Mouse (Mus musculus): ENCODE data around the gene Il19. TPM values are rescaled to one million over a fixed set of nuclear protein-coding genes. Genes with fewer than 3 reads are reported as not detected.

Il19 gene
- not detected in 2 replicates for polyA plus RNA-seq (2014; fragmentation: Nextera tagmentation; extraction: Ambion mirVana)

- no peaks in the 10 kb centered on the region for H3K4me1 ChIP-seq (replicated peaks; ENCODE audit: control insufficient read depth, insufficient read depth, low read length)
- H3K4me3 ChIP-seq (ENCODE audit: low read depth, low read length), result no peak within 1 kb of the TSS
- H3K27ac ChIP-seq (ENCODE audit: low read depth, low read length), result no peak within 1 kb of the TSS
- DNase-seq (ENCODE audit: low spot score), result no peak
- no peaks in the 10 kb centered on the region for H3K27me3 ChIP-seq (replicated peaks; ENCODE audit: control insufficient read depth, insufficient read depth, low read length)
- no peak within 1 kb of the TSS for H3K9ac ChIP-seq (ENCODE audit: low read depth, low read length)
- H3K36me3 ChIP-seq (ENCODE audit: control insufficient read depth, insufficient read depth, low read length), result no peaks in the 10 kb centered on the region
- WGBS, result 60% methylated on average over 4 of the region's 4 CpGs
- ATAC-seq (replicated peaks; ENCODE audit: low FRiP score), result no peak
- H3K9me3 ChIP-seq (ENCODE audit: control insufficient read depth, low read length), result no peaks in the 10 kb centered on the region
- no peak within 1 kb of the TSS for H3K4me2 ChIP-seq
These were observed at the start of gene Il19 for GRCm38 (mm10) chr1:130940065-130940687. Il19 (minus strand) TSS chr1:130940115.

GRCm38 (mm10) chr1:130989331-130989730 lies 49.4 kb upstream of the Il19 start:
- Histone ChIP-seq H3K27ac (ENCODE audit: low read depth, low read length) (no peak overlapping the region), H3K9ac (ENCODE audit: low read depth, low read length) (no peak overlapping the region), H3K4me3 (ENCODE audit: low read depth, low read length) (no peak overlapping the region), H3K27me3 (replicated peaks; ENCODE audit: control insufficient read depth, insufficient read depth, low read length) (no peaks in the 10 kb centered on the region), H3K4me2 (no peak overlapping the region), H3K36me3 (ENCODE audit: control insufficient read depth, insufficient read depth, low read length) (no peaks in the 10 kb centered on the region), H3K4me1 (replicated peaks; ENCODE audit: control insufficient read depth, insufficient read depth, low read length) (no peaks in the 10 kb centered on the region), H3K9me3 (ENCODE audit: control insufficient read depth, low read length) (no peaks in the 10 kb centered on the region)
- ATAC-seq (replicated peaks; ENCODE audit: low FRiP score) (no peak), DNase-seq (ENCODE audit: low spot score) (no peak)
- WGBS, result 81% methylated on average over 3 of the region's 3 CpGs

GRCm38 (mm10) chr1:130987418-130987817 lies 47.5 kb upstream of the Il19 start:
- no peak for DNase-seq (ENCODE audit: low spot score)

GRCm38 (mm10) chr1:130987001-130987400 lies 47.1 kb upstream of the Il19 start:
- Histone ChIP-seq H3K4me1 (replicated peaks; ENCODE audit: control insufficient read depth, insufficient read depth, low read length) (no peaks in the 10 kb centered on the region), H3K27me3 (replicated peaks; ENCODE audit: control insufficient read depth, insufficient read depth, low read length) (no peaks in the 10 kb centered on the region), H3K27ac (ENCODE audit: low read depth, low read length) (no peak overlapping the region), H3K9me3 (ENCODE audit: control insufficient read depth, low read length) (no peaks in the 10 kb centered on the region), H3K36me3 (ENCODE audit: control insufficient read depth, insufficient read depth, low read length) (no peaks in the 10 kb centered on the region), H3K4me2 (no peak overlapping the region), H3K9ac (ENCODE audit: low read depth, low read length) (no peak overlapping the region), H3K4me3 (ENCODE audit: low read depth, low read length) (no peak overlapping the region)
- 78% methylated on average over 5 of the region's 5 CpGs for WGBS
- ATAC-seq (replicated peaks; ENCODE audit: low FRiP score) (no peak), DNase-seq (ENCODE audit: low spot score) (no peak)

More at GRCm38 (mm10) chr1:130987418-130987817, 47.5 kb upstream of the Il19 start:
- H3K4me1 ChIP-seq (replicated peaks; ENCODE audit: control insufficient read depth, insufficient read depth, low read length), result no peaks in the 10 kb centered on the region
- H3K36me3 ChIP-seq (ENCODE audit: control insufficient read depth, insufficient read depth, low read length), result no peaks in the 10 kb centered on the region
- H3K4me2 ChIP-seq, result no peak overlapping the region
- no peaks in the 10 kb centered on the region for H3K27me3 ChIP-seq (replicated peaks; ENCODE audit: control insufficient read depth, insufficient read depth, low read length)
- H3K9me3 ChIP-seq (ENCODE audit: control insufficient read depth, low read length), result no peaks in the 10 kb centered on the region
- H3K9ac ChIP-seq (ENCODE audit: low read depth, low read length), result no peak overlapping the region
- ATAC-seq (replicated peaks; ENCODE audit: low FRiP score), result no peak
- H3K4me3 ChIP-seq (ENCODE audit: low read depth, low read length), result no peak overlapping the region
- no peak overlapping the region for H3K27ac ChIP-seq (ENCODE audit: low read depth, low read length)

- Histone ChIP-seq H3K4me1 (replicated peaks; ENCODE audit: control insufficient read depth, insufficient read depth, low read length) (no peaks in the 10 kb centered on the region), H3K9me3 (ENCODE audit: control insufficient read depth, low read length) (no peaks in the 10 kb centered on the region), H3K9ac (ENCODE audit: low read depth, low read length) (no peak overlapping the region), H3K4me3 (ENCODE audit: low read depth, low read length) (no peak overlapping the region), H3K36me3 (ENCODE audit: control insufficient read depth, insufficient read depth, low read length) (no peaks in the 10 kb centered on the region), H3K27ac (ENCODE audit: low read depth, low read length) (no peak overlapping the region), H3K27me3 (replicated peaks; ENCODE audit: control insufficient read depth, insufficient read depth, low read length) (no peaks in the 10 kb centered on the region), H3K4me2 (no peak overlapping the region)
- DNase-seq (ENCODE audit: low spot score) (no peak), ATAC-seq (replicated peaks; ENCODE audit: low FRiP score) (no peak)
- 68% methylated on average over 7 of the region's 7 CpGs for WGBS
These were observed 44.5 kb upstream of the Il19 start for GRCm38 (mm10) chr1:130984441-130984840.

- Histone ChIP-seq H3K9me3 (ENCODE audit: control insufficient read depth, low read length) (no peaks in the 10 kb centered on the region), H3K27ac (ENCODE audit: low read depth, low read length) (no peak overlapping the region), H3K27me3 (replicated peaks; ENCODE audit: control insufficient read depth, insufficient read depth, low read length) (no peaks in the 10 kb centered on the region), H3K9ac (ENCODE audit: low read depth, low read length) (no peak overlapping the region), H3K4me3 (ENCODE audit: low read depth, low read length) (no peak overlapping the region), H3K4me1 (replicated peaks; ENCODE audit: control insufficient read depth, insufficient read depth, low read length) (no peaks in the 10 kb centered on the region), H3K36me3 (ENCODE audit: control insufficient read depth, insufficient read depth, low read length) (no peaks in the 10 kb centered on the region), H3K4me2 (no peak overlapping the region)
- no peak for ATAC-seq (replicated peaks; ENCODE audit: low FRiP score)
- WGBS, result 58% methylated on average over 1 of the region's 1 CpGs
- no peak for DNase-seq (ENCODE audit: low spot score)
These were observed 39.5 kb upstream of the Il19 start for GRCm38 (mm10) chr1:130979455-130979854.

GRCm38 (mm10) chr1:130963891-130964290 lies 24.0 kb upstream of the Il19 start:
- WGBS, result 66% methylated on average over 6 of the region's 6 CpGs
- no peak overlapping the region for H3K27ac ChIP-seq (ENCODE audit: low read depth, low read length)
- no peak overlapping the region for H3K4me2 ChIP-seq

GRCm38 (mm10) chr1:130946920-130947319 lies 7.0 kb upstream of the Il19 start:
- no peaks in the 10 kb centered on the region for H3K27me3 ChIP-seq (replicated peaks; ENCODE audit: control insufficient read depth, insufficient read depth, low read length)

More at GRCm38 (mm10) chr1:130963891-130964290, 24.0 kb upstream of the Il19 start:
- Histone ChIP-seq H3K4me3 (ENCODE audit: low read depth, low read length) (no peak overlapping the region), H3K27me3 (replicated peaks; ENCODE audit: control insufficient read depth, insufficient read depth, low read length) (no peaks in the 10 kb centered on the region; the same call in 1 of the 2 replicates), H3K9ac (ENCODE audit: low read depth, low read length) (no peak overlapping the region), H3K9me3 (ENCODE audit: control insufficient read depth, low read length) (no peaks in the 10 kb centered on the region), H3K36me3 (ENCODE audit: control insufficient read depth, insufficient read depth, low read length) (no peaks in the 10 kb centered on the region), H3K4me1 (replicated peaks; ENCODE audit: control insufficient read depth, insufficient read depth, low read length) (no peaks in the 10 kb centered on the region)
- no peak for DNase-seq (ENCODE audit: low spot score)
- no peak for ATAC-seq (replicated peaks; ENCODE audit: low FRiP score)

GRCm38 (mm10) chr1:130941801-130942200 lies 1.9 kb upstream of the Il19 start:
- Histone ChIP-seq H3K27ac (ENCODE audit: low read depth, low read length) (no peak overlapping the region), H3K9me3 (ENCODE audit: control insufficient read depth, low read length) (no peaks in the 10 kb centered on the region), H3K9ac (ENCODE audit: low read depth, low read length) (no peak overlapping the region), H3K4me1 (replicated peaks; ENCODE audit: control insufficient read depth, insufficient read depth, low read length) (no peaks in the 10 kb centered on the region), H3K4me3 (ENCODE audit: low read depth, low read length) (no peak overlapping the region), H3K36me3 (ENCODE audit: control insufficient read depth, insufficient read depth, low read length) (no peaks in the 10 kb centered on the region), H3K27me3 (replicated peaks; ENCODE audit: control insufficient read depth, insufficient read depth, low read length) (no peaks in the 10 kb centered on the region), H3K4me2 (no peak overlapping the region)
- DNase-seq (ENCODE audit: low spot score), result no peak
- no peak for ATAC-seq (replicated peaks; ENCODE audit: low FRiP score)
- 53% methylated on average over 3 of the region's 3 CpGs for WGBS

More at GRCm38 (mm10) chr1:130946920-130947319, 7.0 kb upstream of the Il19 start:
- WGBS, result 60% methylated on average over 6 of the region's 6 CpGs
- Histone ChIP-seq H3K9me3 (ENCODE audit: control insufficient read depth, low read length) (no peaks in the 10 kb centered on the region), H3K4me3 (ENCODE audit: low read depth, low read length) (no peak overlapping the region), H3K27ac (ENCODE audit: low read depth, low read length) (no peak overlapping the region), H3K9ac (ENCODE audit: low read depth, low read length) (no peak overlapping the region), H3K36me3 (ENCODE audit: control insufficient read depth, insufficient read depth, low read length) (no peaks in the 10 kb centered on the region), H3K4me1 (replicated peaks; ENCODE audit: control insufficient read depth, insufficient read depth, low read length) (no peaks in the 10 kb centered on the region), H3K4me2 (no peak overlapping the region)
- DNase-seq (ENCODE audit: low spot score) (no peak), ATAC-seq (replicated peaks; ENCODE audit: low FRiP score) (no peak)

Data from liver, embryonic 11.5 days (tissue).